Mouse (Mus musculus): ENCODE measurements around the gene Tmem110.

DNA sequence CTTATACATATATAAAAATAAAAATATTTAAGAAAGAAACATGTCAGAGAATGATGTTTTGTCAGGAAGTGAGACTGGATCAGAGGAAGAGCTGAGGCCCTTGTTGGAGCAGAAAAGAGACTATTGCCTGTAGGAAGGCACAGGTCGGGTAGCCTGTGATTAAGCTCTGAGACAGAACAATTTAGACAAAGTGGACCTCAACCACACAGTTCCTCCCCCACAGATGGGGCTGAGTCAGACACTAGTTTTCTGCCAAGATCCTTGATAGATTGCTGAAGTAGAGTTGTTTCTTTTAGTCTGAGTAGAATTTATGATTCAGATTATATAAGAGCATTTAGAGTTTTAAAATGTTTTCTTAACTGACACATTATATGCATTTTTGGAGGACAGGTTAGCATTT is 35.9 kb upstream of the Tmem110 start:
- TF ChIP-seq CTCF (IDR thresholded peaks at IDR 0.05; ENCODE audit: low read depth, low read length) = no peak
- no peak for TF ChIP-seq POLR2A (IDR thresholded peaks at IDR 0.05; ENCODE audit: borderline replicate concordance, low read depth, low read length)
